Mouse (Mus musculus): Measurements from ENCODE around the gene Tnc. TPM values are rescaled to one million over a fixed set of nuclear protein-coding genes. Genes with fewer than 3 reads are reported as not detected.

Tnc gene
- polyA plus RNA-seq, 1 experiment from 2014 or later: 2.5 TPM

DNA sequence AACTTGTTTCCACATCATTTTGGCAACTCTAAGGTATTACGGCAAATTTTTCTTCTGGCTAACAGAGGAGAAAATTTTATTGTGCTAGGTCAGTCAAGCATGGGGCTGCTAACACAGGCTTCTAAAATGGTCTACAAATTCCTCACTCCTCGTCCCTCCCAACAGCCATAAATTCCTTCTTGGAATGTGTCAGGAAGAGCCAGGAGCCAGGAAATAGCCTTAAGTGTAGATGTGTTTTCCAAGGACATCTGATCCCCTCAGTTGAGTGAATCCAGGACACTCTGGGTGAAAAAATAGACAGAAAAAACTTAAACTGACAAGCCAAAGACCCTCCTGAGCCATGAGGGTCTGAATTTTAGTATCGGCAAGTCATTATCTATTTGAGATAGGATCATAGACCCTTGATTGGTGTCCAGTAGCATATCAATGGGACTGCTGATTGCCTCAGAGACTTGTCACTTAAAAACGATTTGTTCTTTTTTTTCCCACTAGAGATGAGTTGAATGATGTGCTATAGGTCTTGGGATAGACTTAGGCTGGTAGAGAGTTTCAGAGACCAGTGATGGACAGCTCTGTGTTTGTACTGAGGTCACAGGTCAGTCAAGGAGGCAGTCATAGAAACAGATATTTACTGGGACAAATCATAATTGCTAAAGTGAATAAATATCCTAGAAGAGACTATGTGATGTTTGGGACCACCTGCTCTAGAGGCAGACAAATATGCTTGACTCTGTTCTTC is 22.6 kb downstream of the Tnc start:
- H3K4me1 ChIP-seq (replicated peaks): no peaks in the 10 kb centered on the region
- H3K27ac ChIP-seq (replicated peaks): no peak overlapping the region
- H3K4me3 ChIP-seq (replicated peaks): no peak overlapping the region
- H3K36me3 ChIP-seq (replicated peaks): no peaks in the 10 kb centered on the region
- no peaks in the 10 kb centered on the region for H3K9me3 ChIP-seq (replicated peaks)
- no peak overlapping the region for H3K4me2 ChIP-seq
- no peaks in the 10 kb centered on the region for H3K27me3 ChIP-seq
- no peak for ATAC-seq (ENCODE audit: insufficient read depth)
- WGBS (ENCODE audit: insufficient replicate concordance): 50% methylated on average over 4 of the region's 4 CpGs
- H3K9ac ChIP-seq: no peak overlapping the region

DNA sequence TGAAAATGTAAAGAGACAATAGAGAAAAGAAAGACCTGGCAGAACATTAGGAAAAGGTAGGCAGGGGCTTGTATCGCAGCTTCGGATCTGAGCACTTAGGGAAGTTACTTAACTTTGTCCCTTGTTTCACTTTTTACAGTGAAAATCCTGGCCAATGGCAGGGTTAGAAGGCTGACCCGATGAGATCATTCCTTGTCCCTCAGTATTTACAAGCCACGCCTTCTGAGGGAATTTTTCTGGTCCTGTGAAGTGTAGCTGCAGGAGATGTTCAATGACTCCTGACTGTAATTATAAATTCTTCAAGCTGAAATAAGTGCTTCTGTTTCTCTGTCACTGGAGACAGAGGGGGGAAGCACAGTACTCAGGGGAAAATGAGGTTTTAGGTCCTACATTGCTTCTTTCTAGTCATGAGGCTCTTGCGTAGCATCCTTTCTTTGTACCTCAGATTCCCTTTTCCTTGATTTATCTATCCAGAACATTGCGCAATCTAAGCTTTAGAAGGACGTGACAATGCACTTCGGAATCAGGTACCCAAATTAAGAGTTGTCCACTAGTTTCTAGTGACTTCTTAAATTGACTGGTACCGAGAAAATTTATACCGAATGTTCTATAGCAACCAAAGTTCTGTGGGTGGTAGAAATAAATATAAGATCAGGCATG is 25.8 kb downstream of the Tnc start:
- no peak overlapping the region for H3K4me2 ChIP-seq
- no peak overlapping the region for H3K9ac ChIP-seq
- no peak for ATAC-seq (ENCODE audit: insufficient read depth)
- WGBS (ENCODE audit: insufficient replicate concordance): 63% methylated on average over 10 of the region's 10 CpGs
- H3K36me3 ChIP-seq (replicated peaks): no peaks in the 10 kb centered on the region
- H3K4me3 ChIP-seq (replicated peaks): no peak overlapping the region
- H3K27ac ChIP-seq (replicated peaks): no peak overlapping the region
- no peaks in the 10 kb centered on the region for H3K9me3 ChIP-seq (replicated peaks)
- no peaks in the 10 kb centered on the region for H3K4me1 ChIP-seq (replicated peaks)
- no peaks in the 10 kb centered on the region for H3K27me3 ChIP-seq

DNA sequence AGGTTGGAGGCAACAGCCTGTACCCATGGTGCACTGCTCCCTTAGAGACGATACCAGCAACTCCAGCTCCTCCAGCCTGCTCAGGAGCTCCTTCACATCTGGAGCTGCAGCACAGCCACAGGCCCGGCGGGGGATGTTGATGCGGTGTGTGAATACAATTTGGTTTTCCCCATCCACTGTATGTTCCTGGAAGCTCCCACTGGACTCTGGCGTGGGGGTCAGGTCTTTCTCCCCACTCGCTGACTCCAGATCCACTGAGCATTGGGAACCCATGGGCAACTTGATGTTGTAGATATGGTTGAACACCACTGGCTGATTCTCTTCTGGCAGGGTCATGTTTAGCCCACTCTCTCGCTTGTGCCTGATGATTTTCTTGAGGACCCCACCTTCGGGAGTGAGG is 26.7 kb downstream of the Tnc start:
- 56% methylated on average over 8 of the region's 8 CpGs for WGBS (ENCODE audit: insufficient replicate concordance)
- Histone ChIP-seq H3K9ac (no peak overlapping the region), H3K4me1 (replicated peaks) (no peaks in the 10 kb centered on the region), H3K9me3 (replicated peaks) (no peaks in the 10 kb centered on the region), H3K27me3 (no peaks in the 10 kb centered on the region), H3K36me3 (replicated peaks) (no peaks in the 10 kb centered on the region), H3K27ac (replicated peaks) (no peak overlapping the region), H3K4me3 (replicated peaks) (no peak overlapping the region), H3K4me2 (no peak overlapping the region)
- ATAC-seq (ENCODE audit: insufficient read depth): no peak

DNA sequence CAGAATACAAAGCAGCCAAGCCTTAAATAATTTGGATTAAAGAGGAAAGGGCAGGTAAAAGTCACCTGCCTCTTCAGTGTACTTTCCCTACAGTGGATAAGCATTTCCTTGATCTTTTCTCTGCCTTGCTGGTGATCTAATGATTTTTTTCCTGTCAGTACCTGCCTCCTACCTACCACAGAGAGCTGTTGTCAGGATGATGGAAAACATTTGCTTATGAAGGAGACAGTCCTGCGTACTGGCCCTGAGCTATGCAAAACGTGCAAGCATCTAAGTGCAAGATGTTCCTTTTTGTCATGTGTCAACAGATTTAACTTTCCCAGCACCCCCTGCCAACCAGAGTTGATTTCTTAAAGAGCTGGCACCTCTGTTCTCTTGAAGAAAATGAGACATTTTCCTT is 35.5 kb downstream of the Tnc start:
- H3K27me3 ChIP-seq: no peaks in the 10 kb centered on the region
- H3K9ac ChIP-seq: no peak overlapping the region
- H3K9me3 ChIP-seq (replicated peaks): no peaks in the 10 kb centered on the region
- H3K27ac ChIP-seq (replicated peaks): no peak overlapping the region
- H3K4me3 ChIP-seq (replicated peaks): no peak overlapping the region
- H3K36me3 ChIP-seq (replicated peaks): no peaks in the 10 kb centered on the region
- no peaks in the 10 kb centered on the region for H3K4me1 ChIP-seq (replicated peaks)
- no peak overlapping the region for H3K4me2 ChIP-seq
- no peak for ATAC-seq (ENCODE audit: insufficient read depth)
- WGBS (ENCODE audit: insufficient replicate concordance): 41% methylated on average over 2 of the region's 2 CpGs

DNA sequence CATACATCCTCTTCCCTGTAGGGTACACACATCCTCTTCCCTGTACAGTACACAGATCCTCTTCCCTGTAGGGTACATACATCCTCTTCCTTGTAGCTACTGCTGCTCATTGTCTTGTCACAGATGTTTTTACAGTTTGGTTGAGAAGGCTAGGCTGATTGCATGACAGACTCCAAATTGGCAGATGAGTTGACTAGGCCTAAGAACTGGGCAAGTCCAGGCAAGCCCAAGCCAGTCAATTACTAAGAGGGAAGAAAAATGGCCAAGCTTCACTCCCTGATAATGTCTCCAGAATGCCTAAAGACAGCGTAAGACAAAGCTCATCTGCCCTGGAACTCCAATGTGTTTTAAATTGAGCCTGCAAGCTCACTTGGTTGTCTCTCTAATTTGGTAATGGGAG is 36.9 kb downstream of the Tnc start:
- ATAC-seq (ENCODE audit: insufficient read depth): no peak
- H3K4me2 ChIP-seq: no peak overlapping the region
- no peaks in the 10 kb centered on the region for H3K4me1 ChIP-seq (replicated peaks)
- H3K36me3 ChIP-seq (replicated peaks): no peaks in the 10 kb centered on the region
- H3K9ac ChIP-seq: no peak overlapping the region
- no peak overlapping the region for H3K27ac ChIP-seq (replicated peaks)
- H3K4me3 ChIP-seq (replicated peaks): no peak overlapping the region
- H3K27me3 ChIP-seq: no peaks in the 10 kb centered on the region
- WGBS (ENCODE audit: insufficient replicate concordance): 80% methylated on average over 1 of the region's 1 CpGs
- no peaks in the 10 kb centered on the region for H3K9me3 ChIP-seq (replicated peaks)

DNA sequence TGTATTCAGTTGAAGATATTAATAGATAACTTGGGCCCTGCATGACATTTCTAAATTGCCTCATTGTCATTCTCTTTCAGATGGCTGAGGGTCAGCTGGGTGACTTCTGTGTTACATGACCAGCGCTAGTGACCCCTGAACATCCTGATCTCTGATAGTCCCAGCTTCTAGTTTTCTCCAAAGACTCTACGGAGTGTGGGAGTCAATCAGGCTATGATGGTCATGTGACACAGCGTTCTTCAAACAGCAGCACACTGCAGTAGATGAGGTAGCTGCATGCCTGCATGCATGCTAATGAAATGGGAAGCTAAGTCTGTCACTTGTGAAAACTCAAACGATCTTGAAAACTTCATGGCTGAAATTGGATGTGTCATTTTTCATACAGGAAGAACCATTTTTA is 41.6 kb downstream of the Tnc start:
- no peaks in the 10 kb centered on the region for H3K27me3 ChIP-seq
- no peaks in the 10 kb centered on the region for H3K36me3 ChIP-seq (replicated peaks)
- H3K4me1 ChIP-seq (replicated peaks): no peaks in the 10 kb centered on the region
- no peak for ATAC-seq (ENCODE audit: insufficient read depth)
- H3K4me3 ChIP-seq (replicated peaks): no peak overlapping the region
- H3K9ac ChIP-seq: no peak overlapping the region
- no peaks in the 10 kb centered on the region for H3K9me3 ChIP-seq (replicated peaks)
- WGBS (ENCODE audit: insufficient replicate concordance): 55% methylated on average over 4 of the region's 4 CpGs
- no peak overlapping the region for H3K4me2 ChIP-seq
- no peak overlapping the region for H3K27ac ChIP-seq (replicated peaks)

DNA sequence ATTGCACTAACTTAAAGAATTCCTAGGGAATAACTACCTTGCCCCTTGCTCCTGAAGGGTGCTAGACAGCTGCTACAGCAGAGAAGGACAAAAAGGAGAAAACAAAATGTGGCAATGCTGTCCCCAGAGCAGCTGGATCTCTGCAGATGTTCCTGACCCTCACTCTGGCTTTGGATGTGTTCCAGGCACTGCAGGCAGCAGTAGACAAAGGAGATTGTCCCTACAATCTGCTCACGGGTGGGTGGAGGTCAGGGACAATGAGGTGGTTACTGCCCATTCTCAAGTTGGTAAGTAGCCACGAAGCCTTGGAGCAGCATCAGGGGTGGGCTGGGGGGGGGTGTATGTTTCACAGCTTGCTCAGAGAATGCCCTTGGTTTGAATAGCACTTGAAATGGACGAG is 43.1 kb downstream of the Tnc start:
- H3K9ac ChIP-seq: no peak overlapping the region
- no peaks in the 10 kb centered on the region for H3K36me3 ChIP-seq (replicated peaks)
- no peak for ATAC-seq (ENCODE audit: insufficient read depth)
- WGBS (ENCODE audit: insufficient replicate concordance): 47% methylated on average over 3 of the region's 3 CpGs
- H3K27ac ChIP-seq (replicated peaks): no peak overlapping the region
- no peaks in the 10 kb centered on the region for H3K9me3 ChIP-seq (replicated peaks)
- no peak overlapping the region for H3K4me3 ChIP-seq (replicated peaks)
- no peaks in the 10 kb centered on the region for H3K4me1 ChIP-seq (replicated peaks)
- H3K4me2 ChIP-seq: no peak overlapping the region
- no peaks in the 10 kb centered on the region for H3K27me3 ChIP-seq

DNA sequence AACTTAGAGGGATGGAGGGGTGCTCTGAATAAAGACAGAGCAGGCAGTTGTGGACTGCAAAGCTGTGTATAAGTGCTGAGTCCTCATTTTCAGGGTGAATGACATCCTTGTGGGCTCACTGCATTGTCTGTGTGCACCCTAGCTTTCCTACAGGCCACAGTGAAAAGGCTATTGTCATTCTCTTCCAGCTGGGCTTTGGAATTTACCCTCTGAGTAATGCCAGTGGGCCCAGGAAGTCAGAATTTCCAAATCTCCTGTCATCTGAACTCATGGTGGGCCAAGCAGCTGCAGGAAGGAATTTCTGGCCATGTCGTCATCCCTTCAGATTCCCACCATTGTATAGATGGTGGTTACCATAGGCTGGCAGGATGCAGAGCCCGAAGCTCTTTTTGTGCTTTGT is 44.6 kb downstream of the Tnc start:
- Histone ChIP-seq H3K27ac (replicated peaks) (no peak overlapping the region), H3K9me3 (replicated peaks) (no peaks in the 10 kb centered on the region), H3K36me3 (replicated peaks) (no peaks in the 10 kb centered on the region), H3K4me3 (replicated peaks) (no peak overlapping the region), H3K9ac (no peak overlapping the region), H3K4me2 (no peak overlapping the region), H3K4me1 (replicated peaks) (no peaks in the 10 kb centered on the region), H3K27me3 (no peaks in the 10 kb centered on the region)
- ATAC-seq (ENCODE audit: insufficient read depth): no peak
- 24% methylated on average over 2 of the region's 2 CpGs for WGBS (ENCODE audit: insufficient replicate concordance)

DNA sequence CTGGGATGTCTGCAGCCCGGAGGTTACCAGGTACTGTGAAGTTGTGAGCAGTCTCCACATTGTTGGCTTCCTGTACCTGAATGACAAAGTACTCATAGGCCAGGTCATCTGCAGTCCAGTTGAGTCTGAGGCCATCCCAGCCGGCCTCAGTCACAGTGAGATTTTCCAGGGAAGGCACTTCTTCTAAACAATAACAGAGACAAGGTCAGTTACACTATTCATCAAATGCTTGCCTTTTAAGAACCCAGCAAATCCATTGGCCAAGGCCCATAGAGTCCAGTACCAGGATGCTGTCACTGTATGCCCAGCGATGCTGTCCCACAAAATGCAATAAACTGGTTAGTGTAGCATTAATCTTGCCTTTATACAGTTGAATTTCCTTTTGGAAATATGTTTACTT is 46.0 kb downstream of the Tnc start:
- no peak overlapping the region for H3K27ac ChIP-seq (replicated peaks)
- H3K4me1 ChIP-seq (replicated peaks): no peaks in the 10 kb centered on the region
- H3K27me3 ChIP-seq: no peaks in the 10 kb centered on the region
- no peak overlapping the region for H3K4me3 ChIP-seq (replicated peaks)
- H3K9me3 ChIP-seq (replicated peaks): no peaks in the 10 kb centered on the region
- 56% methylated on average over 3 of the region's 3 CpGs for WGBS (ENCODE audit: insufficient replicate concordance)
- no peak for ATAC-seq (ENCODE audit: insufficient read depth)
- H3K9ac ChIP-seq: no peak overlapping the region
- H3K4me2 ChIP-seq: no peak overlapping the region
- H3K36me3 ChIP-seq (replicated peaks): no peaks in the 10 kb centered on the region

DNA sequence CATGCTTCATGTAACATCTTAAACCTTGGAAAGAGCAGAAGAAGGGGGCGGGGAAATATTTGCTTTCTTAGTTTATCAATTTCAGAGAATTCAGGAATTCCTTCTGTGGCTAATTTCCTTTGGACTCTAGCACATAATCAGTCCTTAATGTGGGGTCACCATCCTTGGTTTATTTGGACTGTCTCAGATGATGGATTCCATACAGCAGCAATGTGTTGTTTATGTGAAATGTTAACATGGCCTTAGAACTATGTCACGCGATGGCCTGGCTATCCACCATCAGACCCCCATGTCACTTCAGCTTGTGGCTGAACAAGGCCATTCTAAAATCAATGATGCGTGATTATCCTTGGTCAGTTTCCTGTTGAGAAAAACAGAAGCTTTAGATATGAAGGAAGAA is 46.5 kb downstream of the Tnc start:
- H3K4me3 ChIP-seq (replicated peaks): no peak overlapping the region
- no peaks in the 10 kb centered on the region for H3K9me3 ChIP-seq (replicated peaks)
- H3K9ac ChIP-seq: no peak overlapping the region
- no peaks in the 10 kb centered on the region for H3K4me1 ChIP-seq (replicated peaks)
- H3K36me3 ChIP-seq (replicated peaks): no peaks in the 10 kb centered on the region
- WGBS (ENCODE audit: insufficient replicate concordance): 74% methylated on average over 4 of the region's 4 CpGs
- no peak overlapping the region for H3K27ac ChIP-seq (replicated peaks)
- H3K27me3 ChIP-seq: no peaks in the 10 kb centered on the region
- ATAC-seq (ENCODE audit: insufficient read depth): no peak
- no peak overlapping the region for H3K4me2 ChIP-seq

DNA sequence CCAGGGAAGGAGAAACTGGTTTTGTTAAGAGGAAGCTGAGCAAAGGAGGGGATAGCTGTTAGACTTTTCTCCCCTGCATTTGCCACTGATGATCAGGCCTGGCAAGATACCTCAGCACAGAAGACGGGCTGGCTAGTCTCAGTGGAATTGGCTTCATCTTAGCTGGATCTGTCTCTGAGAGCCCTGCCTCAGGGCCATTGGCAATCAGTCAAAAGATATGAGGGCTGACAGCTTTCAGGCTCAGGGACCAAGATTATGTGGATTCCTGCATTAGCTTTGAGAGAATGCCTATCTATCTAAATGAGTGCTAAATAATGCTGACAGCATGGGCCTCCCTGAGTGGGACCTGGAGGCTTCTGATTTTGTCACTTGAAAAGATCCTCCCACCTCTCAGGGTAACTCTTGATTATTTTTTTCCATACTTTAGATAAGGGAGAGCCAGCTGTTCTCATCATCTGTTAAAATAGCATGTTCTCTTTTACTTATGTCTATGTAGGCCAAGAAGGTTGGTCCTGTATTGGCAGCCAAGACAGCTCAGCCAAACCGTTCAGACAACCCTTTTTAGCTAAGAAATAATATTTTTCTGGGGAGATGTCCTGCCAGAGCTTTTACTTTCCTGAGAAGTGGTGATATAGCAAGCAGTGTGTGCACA is 53.2 kb downstream of the Tnc start:
- Histone ChIP-seq H3K4me1 (replicated peaks) (no peaks in the 10 kb centered on the region), H3K9ac (no peak overlapping the region), H3K27ac (replicated peaks) (no peak overlapping the region), H3K9me3 (replicated peaks) (no peaks in the 10 kb centered on the region), H3K4me3 (replicated peaks) (no peak overlapping the region), H3K36me3 (replicated peaks) (no peaks in the 10 kb centered on the region), H3K4me2 (no peak overlapping the region), H3K27me3 (no peaks in the 10 kb centered on the region)
- no peak for ATAC-seq (ENCODE audit: insufficient read depth)
- WGBS (ENCODE audit: insufficient replicate concordance): 46% methylated on average over 2 of the region's 2 CpGs

Measured in liver, embryonic 15.5 days (tissue).